ENCODE assay signal across 32 mouse cellular contexts in genomic region chr5:124959099-124959498, GRCm38 (mm10). TPM values are rescaled to one million over a fixed set of nuclear protein-coding genes. Genes with fewer than 3 reads are reported as not detected.
A peak's percentile ranks its signal among the peaks of the same experiment; 100 is the strongest.
DNase-seq lines count a peak whose midpoint lies in the region; ATAC-seq and TF ChIP-seq lines count a peak whose summit lies in the region.
"Had no signal": no experiment of that assay in that cellular context is flagged by ENCODE, and none has a peak within 500 bp of the region (broad histone marks: within the 10 kb centered on the region; RNA-seq: fewer than 3 reads in every experiment).

No protein-coding gene starts in this region.

- TF ChIP-seq EP300 in stomach, postnatal 0 days (optimal IDR thresholded peaks at IDR 0.05), result no peak

- ATAC-seq in forebrain, postnatal 0 days, result no peak
- ATAC-seq in forebrain, embryonic 15.5 days (replicated peaks), result no peak
- no peak for ATAC-seq in midbrain, postnatal 0 days (ENCODE audit: low FRiP score)
- ATAC-seq in midbrain, embryonic 15.5 days (replicated peaks), result no peak
- ATAC-seq in stomach, postnatal 0 days (ENCODE audit: low FRiP score, low TSS enrichment), result no peak
- ATAC-seq: activated CD4-positive, CD25-positive, alpha-beta regulatory T cell, adult 4 months; forebrain, embryonic 14.5 days; hindbrain, postnatal 0 days; intestine, embryonic 16.5 days; midbrain, embryonic 16.5 days had no signal

- H3K9me3 ChIP-seq in forebrain, postnatal 0 days (ENCODE audit: low read length), result no peaks in the 10 kb centered on the region
- no peaks in the 10 kb centered on the region for H3K9me3 ChIP-seq in forebrain, embryonic 15.5 days
- H3K9me3 ChIP-seq in midbrain, postnatal 0 days (ENCODE audit: low read length), result no peaks in the 10 kb centered on the region
- no peaks in the 10 kb centered on the region for H3K9me3 ChIP-seq in midbrain, embryonic 15.5 days
- no peaks in the 10 kb centered on the region for H3K9me3 ChIP-seq in stomach, postnatal 0 days (ENCODE audit: control insufficient read depth, low read length)
- H3K9me3 ChIP-seq: heart, embryonic 10.5 days; heart, embryonic 15.5 days had no signal

- WGBS in forebrain, postnatal 0 days, result 97% methylated on average over 4 of the region's 4 CpGs
- 96% methylated on average over 4 of the region's 4 CpGs for WGBS in forebrain, embryonic 15.5 days
- 95% methylated on average over 4 of the region's 4 CpGs for WGBS in midbrain, postnatal 0 days
- WGBS in midbrain, embryonic 15.5 days, result 94% methylated on average over 4 of the region's 4 CpGs
- 99% methylated on average over 4 of the region's 4 CpGs for WGBS in stomach, postnatal 0 days

- TF ChIP-seq CTCF in forebrain, postnatal 0 days (IDR thresholded peaks at IDR 0.05; ENCODE audit: low read depth), result peak; percentile 15; the same call in 1 of the 2 replicates
- TF ChIP-seq CTCF in layer of hippocampus, adult 2 months (conservative IDR thresholded peaks at IDR 0.05), result peak; percentile 60
- TF ChIP-seq CTCF in midbrain, postnatal 0 days (IDR thresholded peaks at IDR 0.05), result peak; percentile 42
- peak; percentile 45; the same call in 1 of the 2 replicates for TF ChIP-seq CTCF in stomach, postnatal 0 days (IDR thresholded peaks at IDR 0.05; ENCODE audit: low read depth)

- H3K4me3 ChIP-seq in forebrain, postnatal 0 days (ENCODE audit: low read depth, low read length), result no peak overlapping the region
- no peak overlapping the region for H3K4me3 ChIP-seq in forebrain, embryonic 15.5 days
- no peak overlapping the region for H3K4me3 ChIP-seq in layer of hippocampus, adult 2 months
- H3K4me3 ChIP-seq in midbrain, postnatal 0 days (ENCODE audit: low read depth, low read length), result no peak overlapping the region
- no peak overlapping the region for H3K4me3 ChIP-seq in midbrain, embryonic 15.5 days
- H3K4me3 ChIP-seq in stomach, postnatal 0 days (ENCODE audit: low read depth, low read length), result no peak overlapping the region
- H3K4me3 ChIP-seq: embryonic facial prominence, embryonic 12.5 days; heart, embryonic 10.5 days; heart, embryonic 15.5 days; hindbrain, embryonic 12.5 days; myocyte; neural tube, embryonic 12.5 days had no signal

- no peak overlapping the region for H3K27ac ChIP-seq in forebrain, postnatal 0 days (ENCODE audit: low read depth, low read length)
- H3K27ac ChIP-seq in forebrain, embryonic 15.5 days (replicated peaks), result no peak overlapping the region
- H3K27ac ChIP-seq in layer of hippocampus, adult 2 months, result no peak overlapping the region
- no peak overlapping the region for H3K27ac ChIP-seq in midbrain, postnatal 0 days (ENCODE audit: low read depth, low read length)
- H3K27ac ChIP-seq in midbrain, embryonic 15.5 days, result no peak overlapping the region
- no peak overlapping the region for H3K27ac ChIP-seq in stomach, postnatal 0 days (replicated peaks)
- H3K27ac ChIP-seq: neural tube, embryonic 12.5 days had no signal

- H3K9ac ChIP-seq in forebrain, postnatal 0 days, result no peak overlapping the region
- no peak overlapping the region for H3K9ac ChIP-seq in forebrain, embryonic 15.5 days (replicated peaks)
- H3K9ac ChIP-seq in midbrain, postnatal 0 days (replicated peaks; ENCODE audit: low read length, poor library complexity, severe bottlenecking), result no peak overlapping the region
- no peak overlapping the region for H3K9ac ChIP-seq in midbrain, embryonic 15.5 days
- no peak overlapping the region for H3K9ac ChIP-seq in stomach, postnatal 0 days (ENCODE audit: low read length)
- H3K9ac ChIP-seq: embryonic facial prominence, embryonic 12.5 days; heart, embryonic 15.5 days; hindbrain, embryonic 12.5 days; neural tube, embryonic 12.5 days had no signal

- no peaks in the 10 kb centered on the region for H3K27me3 ChIP-seq in forebrain, postnatal 0 days (ENCODE audit: insufficient read depth, low read length)
- no peaks in the 10 kb centered on the region for H3K27me3 ChIP-seq in forebrain, embryonic 15.5 days
- no peaks in the 10 kb centered on the region for H3K27me3 ChIP-seq in midbrain, postnatal 0 days (ENCODE audit: insufficient read depth, low read length)
- H3K27me3 ChIP-seq in midbrain, embryonic 15.5 days (replicated peaks), result no peaks in the 10 kb centered on the region
- H3K27me3 ChIP-seq in stomach, postnatal 0 days (ENCODE audit: control insufficient read depth, insufficient read depth, low read length), result no peaks in the 10 kb centered on the region
- H3K27me3 ChIP-seq: embryonic facial prominence, embryonic 12.5 days; heart, embryonic 15.5 days; hindbrain, embryonic 12.5 days; neural tube, embryonic 12.5 days had no signal

- H3K4me1 ChIP-seq in forebrain, postnatal 0 days (ENCODE audit: insufficient read depth), result 0 out of 2 replicates have a peak, but pooled peaks cover 3% of the 10 kb centered on the region
- peaks cover 21% of the 10 kb centered on the region for H3K4me1 ChIP-seq in forebrain, embryonic 15.5 days
- H3K4me1 ChIP-seq in midbrain, postnatal 0 days (ENCODE audit: insufficient read depth, low read length), result peaks cover 8% of the 10 kb centered on the region
- peaks cover 15% of the 10 kb centered on the region for H3K4me1 ChIP-seq in midbrain, embryonic 15.5 days
- H3K4me1 ChIP-seq in stomach, postnatal 0 days (replicated peaks; ENCODE audit: control insufficient read depth, insufficient read depth), result 0 out of 2 replicates have a peak, but pooled peaks cover 9% of the 10 kb centered on the region

- no peaks in the 10 kb centered on the region for H3K36me3 ChIP-seq in forebrain, postnatal 0 days (ENCODE audit: insufficient read depth)
- no peaks in the 10 kb centered on the region for H3K36me3 ChIP-seq in forebrain, embryonic 15.5 days
- H3K36me3 ChIP-seq in midbrain, postnatal 0 days (ENCODE audit: insufficient read depth, low read length), result no peaks in the 10 kb centered on the region
- H3K36me3 ChIP-seq in midbrain, embryonic 15.5 days (replicated peaks), result no peaks in the 10 kb centered on the region
- no peaks in the 10 kb centered on the region for H3K36me3 ChIP-seq in stomach, postnatal 0 days (ENCODE audit: control insufficient read depth, insufficient read depth, low read length)
- H3K36me3 ChIP-seq: embryonic facial prominence, embryonic 12.5 days; heart, embryonic 10.5 days; heart, embryonic 15.5 days; hindbrain, embryonic 12.5 days; neural tube, embryonic 12.5 days had no signal

- no peak for DNase-seq in forebrain, postnatal 0 days
- DNase-seq in layer of hippocampus, adult 2 months (ENCODE audit: low spot score in 2 of 2), result no peak
- DNase-seq in layer of hippocampus, adult 11-12 months (ENCODE audit: low spot score), result no peak
- DNase-seq in midbrain, postnatal 0 days (ENCODE audit: low spot score), result no peak
- DNase-seq in stomach, postnatal 0 days (ENCODE audit: low spot score), result no peak
- DNase-seq in kidney, postnatal 10 days, result no peak
- DNase-seq: adrenal gland, adult 2 months; adrenal gland, postnatal 36 days; cerebellum, adult 9-10 months; embryo, embryonic 11 days; gastrocnemius, postnatal 14 days; heart, postnatal 36 days; kidney, postnatal 36 days; layer of hippocampus, postnatal 36 days; liver; lung, adult 18-20 months; lung, postnatal 10 days; right cerebral cortex, postnatal 4 days had no signal

- H3K4me2 ChIP-seq in forebrain, postnatal 0 days (ENCODE audit: low read depth), result no peak overlapping the region
- no peak overlapping the region for H3K4me2 ChIP-seq in forebrain, embryonic 15.5 days (replicated peaks)
- H3K4me2 ChIP-seq in midbrain, postnatal 0 days (ENCODE audit: low read depth, low read length, poor library complexity, severe bottlenecking), result no peak overlapping the region
- no peak overlapping the region for H3K4me2 ChIP-seq in midbrain, embryonic 15.5 days
- no peak overlapping the region for H3K4me2 ChIP-seq in stomach, postnatal 0 days (replicated peaks; ENCODE audit: low read depth)
- H3K4me2 ChIP-seq: embryonic facial prominence, embryonic 12.5 days; heart, embryonic 15.5 days; hindbrain, embryonic 12.5 days; neural tube, embryonic 12.5 days had no signal

RNA-seq across cellular contexts. Expression of gene Rflna, which starts 43.9 kb away (rescaled TPM):
- 3.2 and 6.2 TPM in 2 replicates for total RNA-seq in forebrain, postnatal 0 days (2014; rRNA removed)
- 4.4 and 4.8 TPM in 2 replicates for polyA plus RNA-seq in forebrain, postnatal 0 days (2015; fragmentation: Nextera tagmentation; extraction: Ambion mirVana)
- 2.5 and 2.8 TPM in 2 replicates for polyA plus RNA-seq in forebrain, embryonic 15.5 days (2015; fragmentation: Nextera tagmentation; extraction: Ambion mirVana)
- total RNA-seq in layer of hippocampus, adult 2 months (2021), result under 1 TPM; 0.44 to 0.83 TPM
- 6.1 and 10.6 TPM in 2 replicates for total RNA-seq in midbrain, postnatal 0 days (2014; rRNA removed)
- polyA plus RNA-seq in midbrain, postnatal 0 days (2015; fragmentation: Nextera tagmentation; extraction: Ambion mirVana), result 7.2 and 8.6 TPM in 2 replicates
- 6.7 and 7.9 TPM in 2 replicates for polyA plus RNA-seq in midbrain, embryonic 15.5 days (2015; fragmentation: Nextera tagmentation; extraction: Ambion mirVana)
- 1.8 and 2.3 TPM in 2 replicates for polyA plus RNA-seq in stomach, postnatal 0 days (2015; fragmentation: Nextera tagmentation; extraction: Ambion mirVana)
- total RNA-seq: granulocyte monocyte progenitor cell, adult 5-6 weeks had no signal
